Comparison of ENCODE assay signal across 17 mouse cellular contexts in the genomic region with DNA sequence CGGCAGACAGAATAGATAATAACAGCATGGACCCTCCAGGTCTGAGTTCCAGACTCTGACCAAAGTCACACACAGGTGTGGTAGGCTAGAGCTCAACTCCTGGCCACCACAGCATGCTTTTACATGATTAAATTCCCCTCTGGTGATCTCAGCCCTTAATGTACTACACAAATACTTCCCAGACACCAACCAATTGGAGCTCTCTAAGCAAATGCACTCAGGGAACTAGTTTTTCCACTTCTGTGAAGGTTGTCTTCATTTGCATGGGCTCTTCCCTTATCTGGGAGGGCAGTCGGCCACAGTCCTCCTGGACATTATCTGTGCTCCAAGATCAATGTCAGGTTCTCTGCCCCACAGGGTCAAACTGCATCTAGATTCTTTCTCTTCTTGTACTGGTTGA.
DNase-seq lines count a peak whose midpoint lies in the region; ATAC-seq and TF ChIP-seq lines count a peak whose summit lies in the region.
"Had no signal": no experiment of that assay in that cellular context is flagged by ENCODE, and none has a peak within 500 bp of the region (broad histone marks: within the 10 kb centered on the region; RNA-seq: fewer than 3 reads in every experiment).

No protein-coding gene starts in this region.

- 55% methylated on average over 2 of the region's 2 CpGs for WGBS in intestine, embryonic 16.5 days
- 29% methylated on average over 2 of the region's 2 CpGs for WGBS in small intestine, adult 2 months

- H3K27ac ChIP-seq in intestine, embryonic 16.5 days (ENCODE audit: low read length) = no peak overlapping the region
- peak overlapping the region; percentile 46; the same call in 1 of the 2 replicates for H3K27ac ChIP-seq in small intestine, adult 2 months (ENCODE audit: insufficient read depth, low read depth, low read length)
- H3K27ac ChIP-seq: embryonic facial prominence, embryonic 10.5 days; forebrain, embryonic 13.5 days; gastrocnemius, adult 2 months; hindbrain, embryonic 10.5 days had no signal

- peaks cover 3% of the 10 kb centered on the region; the same call in 1 of the 2 replicates for H3K9me3 ChIP-seq in intestine, embryonic 16.5 days (ENCODE audit: control insufficient read depth, low read length)

- no peak overlapping the region for H3K4me3 ChIP-seq in intestine, embryonic 16.5 days (ENCODE audit: low read length)
- H3K4me3 ChIP-seq in small intestine, adult 2 months (ENCODE audit: low read depth, low read length) = no peak overlapping the region
- H3K4me3 ChIP-seq: embryonic facial prominence, embryonic 10.5 days; forebrain, embryonic 13.5 days; gastrocnemius, adult 2 months; heart, embryonic 12.5 days; hindbrain, embryonic 10.5 days had no signal

- ATAC-seq in intestine, embryonic 16.5 days = peak; percentile 84
- ATAC-seq: forebrain, embryonic 13.5 days; forebrain, postnatal 0 days had no signal

- H3K27me3 ChIP-seq in intestine, embryonic 16.5 days (replicated peaks; ENCODE audit: control insufficient read depth, insufficient read depth, low read length) = no peaks in the 10 kb centered on the region
- H3K27me3 ChIP-seq in small intestine, adult 2 months (ENCODE audit: control insufficient read depth, insufficient read depth, low read length) = no peaks in the 10 kb centered on the region
- H3K27me3 ChIP-seq: forebrain, embryonic 13.5 days; heart, embryonic 12.5 days had no signal

- no peak overlapping the region for H3K9ac ChIP-seq in intestine, embryonic 16.5 days (ENCODE audit: low read depth, low read length)
- H3K9ac ChIP-seq: forebrain, embryonic 13.5 days; forebrain, postnatal 0 days; heart, embryonic 12.5 days had no signal

- no peak for TF ChIP-seq CTCF in small intestine, adult 2 months (IDR thresholded peaks at IDR 0.05; ENCODE audit: extremely low read depth, insufficient read length, insufficient replicate concordance, low read depth, low read length)

- no peak overlapping the region for H3K4me2 ChIP-seq in intestine, embryonic 16.5 days (ENCODE audit: low read depth, low read length)
- H3K4me2 ChIP-seq: forebrain, embryonic 13.5 days; heart, embryonic 12.5 days had no signal

- DNase-seq in lung, postnatal 25 days (ENCODE audit: low spot score) = peak; percentile 41
- no peak for DNase-seq in lung, postnatal 10 days
- DNase-seq in retina, embryonic 14.5 days (ENCODE audit: low spot score) = no peak
- no peak for DNase-seq in frontal cortex, postnatal 25 days (ENCODE audit: low spot score in 2 of 2)
- DNase-seq: adrenal gland, adult 2 months; adrenal gland, postnatal 25 days; cerebellum, adult 18-20 months; cerebellum, postnatal 10 days; forebrain, postnatal 0 days; gastrocnemius, adult 2 months; gastrocnemius, postnatal 25 days had no signal

- 0 out of 2 replicates have a peak, but pooled peaks cover 3% of the 10 kb centered on the region for H3K36me3 ChIP-seq in intestine, embryonic 16.5 days (ENCODE audit: control insufficient read depth, insufficient read depth, low read length)
- H3K36me3 ChIP-seq in small intestine, adult 2 months (ENCODE audit: control insufficient read depth, insufficient read depth, low read length) = no peaks in the 10 kb centered on the region
- H3K36me3 ChIP-seq: embryonic facial prominence, embryonic 10.5 days; heart, embryonic 12.5 days; hindbrain, embryonic 10.5 days had no signal

- no peak for TF ChIP-seq POLR2A in small intestine, adult 2 months (IDR thresholded peaks at IDR 0.05; ENCODE audit: low read depth, low read length)

- H3K4me1 ChIP-seq in intestine, embryonic 16.5 days (ENCODE audit: control insufficient read depth, insufficient read depth, low read length) = no peaks in the 10 kb centered on the region
- H3K4me1 ChIP-seq in small intestine, adult 2 months (ENCODE audit: control insufficient read depth, insufficient read depth, insufficient read length, low read length) = peaks cover 11% of the 10 kb centered on the region; the same call in 1 of the 2 replicates
- H3K4me1 ChIP-seq: embryonic facial prominence, embryonic 10.5 days; forebrain, embryonic 13.5 days; hindbrain, embryonic 10.5 days had no signal
